Mouse (Mus musculus) adrenal gland, adult 10 weeks (tissue): Measurements from ENCODE around the gene Gm10229. TPM values are rescaled to one million over a fixed set of nuclear protein-coding genes. Genes with fewer than 3 reads are reported as not detected.

ENCODE experiments used
- polyA plus RNA-seq: library from polyadenylated mRNA; stranded (reverse); fragments of 350-450 nt; fragmentation: Illumina TruSeq; extraction: RNeasy Lipid Tissue Mini Kit (QIAGEN cat#74804); gene quantifications from one replicate; pipeline ENCODE4 v1.2.3, GENCODE M21; 2014; ENCODE audit warnings: low read depth, low replicate concordance

Gene Gm10229
- polyA plus RNA-seq, result not detected

DNA sequence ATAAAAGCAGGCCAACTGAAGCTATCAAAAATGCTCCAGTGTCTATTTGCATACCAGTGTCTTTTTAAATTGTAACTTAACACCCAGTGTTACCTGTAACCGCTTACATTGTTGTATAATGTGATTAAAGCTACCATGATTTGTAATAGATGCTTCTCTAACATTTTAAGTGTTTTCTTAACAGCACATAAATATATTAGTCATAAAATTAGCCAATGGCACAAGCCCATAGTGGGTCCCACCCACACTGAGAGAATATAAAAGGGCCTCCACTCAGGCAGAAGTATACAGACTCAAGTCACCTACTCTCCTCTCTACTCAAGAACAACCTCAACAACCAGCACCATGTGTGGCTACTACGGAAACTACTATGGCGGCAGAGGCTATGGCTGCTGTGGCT lies at the start of gene Gm10229:
Gene Gm10229, plus strand, starts transcription at position 301 of the 400 bp plus-strand sequence.

DNA sequence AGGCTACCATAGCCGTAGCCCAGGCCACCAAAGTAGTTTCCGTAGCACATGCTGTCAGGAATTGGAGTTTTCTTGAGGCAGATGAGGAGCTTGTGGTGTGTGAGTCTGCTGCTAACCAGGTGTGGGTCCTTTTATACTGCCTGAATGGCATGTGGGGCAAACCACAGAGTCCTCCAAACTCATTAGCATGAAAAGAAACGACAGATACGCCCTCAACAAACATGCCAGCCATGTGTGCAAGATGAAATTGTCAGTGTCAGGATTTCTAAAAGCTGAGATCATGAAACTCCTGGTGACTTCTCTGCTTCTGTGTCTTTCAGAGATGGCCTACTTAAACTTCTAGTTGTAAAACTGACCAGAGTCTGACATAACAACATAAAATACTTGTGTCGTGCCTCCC lies 4.4 kb upstream of the Gm10229 start, which contains the start of gene Krtap22-2:
Gene Krtap22-2, minus strand, starts transcription at position 101 of the 400 bp plus-strand sequence.

DNA sequence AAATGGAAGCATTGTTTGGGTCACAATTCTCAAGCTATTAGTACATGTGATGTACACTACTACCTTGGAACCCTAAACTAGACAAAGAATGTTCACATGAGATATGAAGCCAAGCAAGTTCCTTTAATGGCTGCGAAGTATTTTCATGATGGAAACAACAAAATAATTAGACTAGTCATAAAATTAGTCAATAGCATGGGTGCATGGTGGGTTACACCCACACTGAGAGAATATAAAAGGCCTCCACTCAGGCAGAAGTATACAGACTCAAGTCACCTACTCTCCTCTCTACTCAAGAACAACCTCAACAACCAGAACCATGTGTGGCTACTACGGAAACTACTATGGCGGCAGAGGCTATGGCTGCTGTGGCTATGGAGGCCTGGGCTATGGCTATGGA lies 16.3 kb downstream of the Gm10229 start, which contains the start of gene Krtap6-1:
Gene Krtap6-1, plus strand, starts transcription at position 301 of the 400 bp plus-strand sequence.

DNA sequence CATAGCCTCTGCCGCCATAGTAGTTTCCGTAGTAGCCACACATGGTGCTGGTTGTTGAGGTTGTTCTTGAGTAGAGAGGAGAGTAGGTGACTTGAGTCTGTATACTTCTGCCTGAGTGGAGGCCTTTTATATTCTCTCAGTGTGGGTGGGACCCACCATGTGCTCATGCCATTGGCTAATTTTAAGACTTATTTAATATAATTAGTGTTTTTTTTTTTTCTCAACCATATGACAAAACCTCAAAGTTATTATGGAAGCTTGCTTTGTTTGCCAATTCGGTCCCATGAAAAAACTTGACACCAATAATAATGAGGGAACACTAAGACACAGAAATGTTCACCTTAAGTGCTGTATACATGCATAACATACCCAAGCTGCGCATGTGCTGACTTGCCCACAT lies 26.3 kb downstream of the Gm10229 start, which contains the start of gene Gm10228:
Gene Gm10228, minus strand, starts transcription at position 101 of the 400 bp plus-strand sequence.

DNA sequence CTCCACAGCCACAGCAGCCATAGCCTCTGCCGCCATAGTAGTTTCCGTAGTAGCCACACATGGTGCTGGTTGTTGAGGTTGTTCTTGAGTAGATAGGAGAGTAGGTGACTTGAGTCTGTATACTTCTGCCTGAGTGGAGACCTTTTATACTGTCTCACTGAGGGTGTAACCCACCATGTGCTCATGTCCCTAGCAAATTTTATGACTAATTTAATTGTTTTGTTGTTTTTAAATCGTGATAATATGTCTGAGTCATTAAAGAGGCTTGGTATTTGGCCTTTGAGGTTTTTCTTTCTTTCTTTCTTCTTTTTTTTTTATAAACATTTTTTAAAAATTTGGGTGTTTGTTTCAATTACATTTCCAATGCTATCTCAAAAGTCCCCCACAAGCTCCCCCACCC lies 32.7 kb downstream of the Gm10229 start, which contains the start of gene Krtap6-5:
Gene Krtap6-5, minus strand, starts transcription at position 101 of the 400 bp plus-strand sequence.

DNA sequence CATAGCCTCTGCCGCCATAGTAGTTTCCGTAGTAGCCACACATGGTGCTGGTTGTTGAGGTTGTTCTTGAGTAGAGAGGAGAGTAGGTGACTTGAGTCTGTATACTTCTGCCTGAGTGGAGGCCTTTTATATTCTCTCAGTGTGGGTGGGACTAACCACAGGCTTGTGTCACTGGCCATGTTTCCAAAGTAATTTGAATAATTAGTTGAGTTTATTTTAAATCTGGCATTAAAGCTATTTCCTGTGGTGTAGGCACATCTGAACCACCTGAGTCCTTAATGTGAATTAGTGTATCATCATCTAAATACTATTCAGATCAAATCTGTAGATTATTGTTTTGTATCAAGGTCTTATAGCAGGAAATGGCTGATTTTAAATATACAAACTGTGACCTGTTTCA lies 48.8 kb downstream of the Gm10229 start, which contains the start of gene 1110025L11Rik:
Gene 1110025L11Rik, minus strand, starts transcription at position 101 of the 400 bp plus-strand sequence.

Other genes starting within 250 kb of the Gm10229 start
- gene 2310057N15Rik, start 241.1 kb upstream of the Gm10229 start, polyA plus RNA-seq, result not detected
- not detected for gene Gm5965, start 237.4 kb upstream of the Gm10229 start, polyA plus RNA-seq
- gene Gm20741, start 203.1 kb upstream of the Gm10229 start, polyA plus RNA-seq, result not detected
- not detected for gene Krtap15, start 195.1 kb upstream of the Gm10229 start, polyA plus RNA-seq
- not detected for gene Krtap14, start 189.1 kb upstream of the Gm10229 start, polyA plus RNA-seq
- gene Krtap19-1, start 145.9 kb upstream of the Gm10229 start, polyA plus RNA-seq, result not detected
- gene Krtap19-2, start 141.0 kb upstream of the Gm10229 start, polyA plus RNA-seq, result not detected
- gene Krtap19-3, start 137.2 kb upstream of the Gm10229 start, polyA plus RNA-seq, result not detected
- not detected for gene Krtap19-4, start 130.2 kb upstream of the Gm10229 start, polyA plus RNA-seq
- not detected for gene Krtap19-5, start 118.8 kb upstream of the Gm10229 start, polyA plus RNA-seq
- gene Krtap19-9b, start 83.0 kb upstream of the Gm10229 start, polyA plus RNA-seq, result not detected
- not detected for gene Krtap16-3, start 52.4 kb upstream of the Gm10229 start, polyA plus RNA-seq
- gene Krtap22-2, start 4.5 kb upstream of the Gm10229 start, polyA plus RNA-seq, result not detected
- gene Krtap6-1, start 16.4 kb downstream of the Gm10229 start, polyA plus RNA-seq, result not detected
- gene Gm10228, start 26.2 kb downstream of the Gm10229 start, polyA plus RNA-seq, result not detected
- not detected for gene Krtap6-5, start 32.6 kb downstream of the Gm10229 start, polyA plus RNA-seq
- not detected for gene 1110025L11Rik, start 48.7 kb downstream of the Gm10229 start, polyA plus RNA-seq
- not detected for gene Krtap6-3, start 68.7 kb downstream of the Gm10229 start, polyA plus RNA-seq
- gene Gm6358, start 125.6 kb downstream of the Gm10229 start, polyA plus RNA-seq, result not detected
- not detected for gene Gm10061, start 135.8 kb downstream of the Gm10229 start, polyA plus RNA-seq
- not detected for gene Gm9789, start 142.7 kb downstream of the Gm10229 start, polyA plus RNA-seq
- gene Gm7735, start 154.2 kb downstream of the Gm10229 start, polyA plus RNA-seq, result not detected
- not detected for gene 1110057P08Rik, start 159.5 kb downstream of the Gm10229 start, polyA plus RNA-seq
- not detected for gene Krtap20-2, start 190.6 kb downstream of the Gm10229 start, polyA plus RNA-seq